Mouse (Mus musculus) brain, embryonic 14.5 days (tissue): ENCODE results near the gene Fbxw21.

Source experiments
- CTCF ChIP-seq: fragments of 200-500 bp; IDR thresholded peaks from 2 replicates; pipeline ENCODE4 v1.5.1; 2012; ENCODE audit warnings: inconsistent platforms, mild to moderate bottlenecking, moderate library complexity, borderline replicate concordance; ENCODE audit not compliant: insufficient read depth, insufficient read length; ENCODE audit errors: extremely low read depth
- POLR2A ChIP-seq: fragments of 200-500 bp; IDR thresholded peaks from 2 replicates; pipeline ENCODE4 v1.6.1; 2012; ENCODE audit warnings: mild to moderate bottlenecking, inconsistent platforms, borderline replicate concordance; ENCODE audit not compliant: poor library complexity, insufficient read depth, insufficient read length, severe bottlenecking; ENCODE audit errors: extremely low read depth

- TF ChIP-seq POLR2A (no peak), CTCF (no peak)
These were observed 37.7 kb downstream of the Fbxw21 start for GRCm38 (mm10) chr9:109124164-109124563.
